Comparison of ENCODE assay signal across 8 mouse cellular contexts in genomic region chr13:55213138-55213806, GRCm38 (mm10). TPM values are rescaled to one million over a fixed set of nuclear protein-coding genes. Genes with fewer than 3 reads are reported as not detected.
A peak's percentile ranks its signal among the peaks of the same experiment; 100 is the strongest.
DNase-seq lines count a peak whose midpoint lies in the region; ATAC-seq and TF ChIP-seq lines count a peak whose summit lies in the region.

No protein-coding gene starts in this region.

- H3K4me1 ChIP-seq in testis, adult 2 months (ENCODE audit: control insufficient read depth, insufficient read depth, low read length), result peaks cover 10% of the 10 kb centered on the region
- H3K4me1 ChIP-seq in liver, embryonic 11.5 days (replicated peaks; ENCODE audit: control insufficient read depth, insufficient read depth, low read length), result peaks cover 53% of the 10 kb centered on the region
- peaks cover 16% of the 10 kb centered on the region; the same call in 1 of the 2 replicates for H3K4me1 ChIP-seq in stomach, postnatal 0 days (replicated peaks; ENCODE audit: control insufficient read depth, insufficient read depth)

- peaks cover 3% of the 10 kb centered on the region for H3K36me3 ChIP-seq in testis, adult 2 months (ENCODE audit: control insufficient read depth, insufficient read depth, low read length)
- H3K36me3 ChIP-seq in liver, embryonic 11.5 days (ENCODE audit: control insufficient read depth, insufficient read depth, low read length), result peaks cover 4% of the 10 kb centered on the region; the same call in 1 of the 2 replicates
- H3K36me3 ChIP-seq in stomach, postnatal 0 days (ENCODE audit: control insufficient read depth, insufficient read depth, low read length), result peaks cover 5% of the 10 kb centered on the region; the same call in 1 of the 2 replicates

- TF ChIP-seq POLR2A in testis, adult 2 months (IDR thresholded peaks at IDR 0.05; ENCODE audit: control insufficient read depth, low read depth, low read length), result no peak

- DNase-seq in gastrocnemius, adult 2 months, result no peak
- DNase-seq in gastrocnemius, adult 18-20 months (ENCODE audit: low spot score), result no peak
- DNase-seq in testis, postnatal 14 days (ENCODE audit: low spot score), result no peak
- no peak for DNase-seq in liver, embryonic 11.5 days (ENCODE audit: low spot score)
- DNase-seq in stomach, postnatal 0 days (ENCODE audit: low spot score), result no peak
- DNase-seq in gastrocnemius, postnatal 36 days, result no peak
- DNase-seq in cerebellum, postnatal 25 days, result no peak

- H3K9ac ChIP-seq in liver, embryonic 11.5 days (ENCODE audit: low read depth, low read length), result peak overlapping the region; percentile 79
- peak overlapping the region; percentile 91 for H3K9ac ChIP-seq in stomach, postnatal 0 days (ENCODE audit: low read length)

- ATAC-seq in liver, embryonic 11.5 days (replicated peaks; ENCODE audit: low FRiP score), result no peak
- no peak for ATAC-seq in stomach, postnatal 0 days (ENCODE audit: low FRiP score, low TSS enrichment)

- peak overlapping the region; percentile 97 for H3K4me2 ChIP-seq in liver, embryonic 11.5 days
- H3K4me2 ChIP-seq in stomach, postnatal 0 days (replicated peaks; ENCODE audit: low read depth), result peak overlapping the region; percentile 91

- no peaks in the 10 kb centered on the region for H3K27me3 ChIP-seq in testis, adult 2 months (ENCODE audit: control insufficient read depth, insufficient read depth, low read length)
- no peaks in the 10 kb centered on the region for H3K27me3 ChIP-seq in liver, embryonic 11.5 days (replicated peaks; ENCODE audit: control insufficient read depth, insufficient read depth, low read length)
- no peaks in the 10 kb centered on the region for H3K27me3 ChIP-seq in stomach, postnatal 0 days (ENCODE audit: control insufficient read depth, insufficient read depth, low read length)

- peak overlapping the region; percentile 94 for H3K4me3 ChIP-seq in gastrocnemius, adult 2 months
- peak overlapping the region; percentile 87 for H3K4me3 ChIP-seq in testis, adult 2 months (ENCODE audit: control insufficient read depth, low read depth, low read length)
- H3K4me3 ChIP-seq in liver, embryonic 11.5 days (ENCODE audit: low read depth, low read length), result peak overlapping the region; percentile 63
- peak overlapping the region; percentile 75 for H3K4me3 ChIP-seq in stomach, postnatal 0 days (ENCODE audit: low read depth, low read length)

- 63% methylated on average over 10 of the region's 10 CpGs for whole genome bisulfite sequencing in liver, embryonic 11.5 days
- WGBS in stomach, postnatal 0 days, result 51% methylated on average over 10 of the region's 10 CpGs

- intact Hi-C loops in gastrocnemius, adult 2 months (cut with DNase I), result loop anchor here (2.0 kb wide), 1 partner anchor 30 kb away; no protein-coding TSS in a partner anchor
- intact Hi-C loops in gastrocnemius, postnatal 36 days (cut with DNase I), result no loop called here

- no peak for TF ChIP-seq CTCF in gastrocnemius, adult 2 months (IDR thresholded peaks at IDR 0.05)
- no peak for TF ChIP-seq CTCF in testis, adult 2 months (IDR thresholded peaks at IDR 0.05; ENCODE audit: control insufficient read depth, insufficient read depth, insufficient replicate concordance, low read depth, low read length)
- no peak for TF ChIP-seq CTCF in stomach, postnatal 0 days (IDR thresholded peaks at IDR 0.05; ENCODE audit: low read depth)

- TF ChIP-seq EP300 in stomach, postnatal 0 days (optimal IDR thresholded peaks at IDR 0.05), result no peak

- no peaks in the 10 kb centered on the region for H3K9me3 ChIP-seq in liver, embryonic 11.5 days (ENCODE audit: control insufficient read depth, low read length)
- no peaks in the 10 kb centered on the region for H3K9me3 ChIP-seq in stomach, postnatal 0 days (ENCODE audit: control insufficient read depth, low read length)

- peak overlapping the region; percentile 92 for H3K27ac ChIP-seq in gastrocnemius, adult 2 months
- H3K27ac ChIP-seq in testis, adult 2 months (ENCODE audit: control insufficient read depth, insufficient read depth, low read depth, low read length), result peak overlapping the region; percentile 91
- peak overlapping the region; percentile 98; the same call in 1 of the 2 replicates for H3K27ac ChIP-seq in liver, embryonic 11.5 days (ENCODE audit: low read depth, low read length)
- H3K27ac ChIP-seq in stomach, postnatal 0 days (replicated peaks), result peak overlapping the region; percentile 98

RNA-seq across cellular contexts. Expression of gene Nsd1, which starts 3.7 kb away (rescaled TPM):
- 10 to 100 TPM; 49.5 to 56.7 TPM for total RNA-seq in gastrocnemius, adult 2 months (2021)
- total RNA-seq in gastrocnemius, adult 18-20 months (2021), result 10 to 100 TPM; 40.0 to 47.1 TPM
- 9.0 and 9.5 TPM in 2 replicates for polyA plus RNA-seq in testis, adult 2 months (2012; rRNA removed)
- 35.5 and 41.3 TPM in 2 replicates for polyA plus RNA-seq in liver, embryonic 11.5 days (2014; fragmentation: Nextera tagmentation; extraction: Ambion mirVana)
- polyA plus RNA-seq in stomach, postnatal 0 days (2015; fragmentation: Nextera tagmentation; extraction: Ambion mirVana), result 33.7 and 35.0 TPM in 2 replicates
- 10 to 100 TPM; 45.7 to 50.8 TPM for total RNA-seq in gastrocnemius, postnatal 36 days (2021)
